Mouse (Mus musculus): ENCODE results near the gene Itpr2. TPM values are rescaled to one million over a fixed set of nuclear protein-coding genes. Genes with fewer than 3 reads are reported as not detected.

Itpr2 gene
- total and polyA plus RNA-seq, 3 experiments = 2.3 to 46.0 (median 37.6) TPM

- no peak for DNase-seq (ENCODE audit: low spot score)
- H3K27me3 ChIP-seq (ENCODE audit: insufficient read depth, low read length) = no peaks in the 10 kb centered on the region
- no peaks in the 10 kb centered on the region for H3K4me1 ChIP-seq (ENCODE audit: insufficient read depth, low read depth, low read length)
- no peak overlapping the region for H3K4me3 ChIP-seq (ENCODE audit: low read depth, low read length)
- no peak for TF ChIP-seq POLR2AphosphoS5 (IDR thresholded peaks at IDR 0.05; ENCODE audit: insufficient replicate concordance, low read depth, low read length)
- TF ChIP-seq CTCF (IDR thresholded peaks at IDR 0.05; ENCODE audit: low read depth, low read length) = no peak
- no peak for TF ChIP-seq GATA2 (IDR thresholded peaks at IDR 0.05; ENCODE audit: borderline replicate concordance, low read depth, low read length)
- no peak for TF ChIP-seq TAL1 (conservative IDR thresholded peaks at IDR 0.05; ENCODE audit: low read depth, low read length)
- no peak for TF ChIP-seq GATA1 (IDR thresholded peaks at IDR 0.05; ENCODE audit: borderline replicate concordance, low read length)
- H3K9me3 ChIP-seq (replicated peaks) = no peaks in the 10 kb centered on the region
- ATAC-seq (ENCODE audit: extremely low read depth, insufficient number of reproducible peaks, low FRiP score, poor library complexity, severe bottlenecking) = no peak
- peaks cover 18% of the 10 kb centered on the region for H3K36me3 ChIP-seq (replicated peaks)
These were observed 198.7 kb downstream of the Itpr2 start for GRCm38 (mm10) chr6:146303336-146303735.

GRCm38 (mm10) chr6:146302574-146303130 lies 199.4 kb downstream of the Itpr2 start:
- no peaks in the 10 kb centered on the region for H3K4me1 ChIP-seq (ENCODE audit: insufficient read depth, low read depth, low read length)
- no peaks in the 10 kb centered on the region for H3K27me3 ChIP-seq (ENCODE audit: insufficient read depth, low read length)
- no peak for DNase-seq (ENCODE audit: low spot score)
- no peak for ATAC-seq (ENCODE audit: extremely low read depth, insufficient number of reproducible peaks, low FRiP score, poor library complexity, severe bottlenecking)
- no peak overlapping the region for H3K4me3 ChIP-seq (ENCODE audit: low read depth, low read length)
- TF ChIP-seq CTCF (IDR thresholded peaks at IDR 0.05; ENCODE audit: low read depth, low read length) (no peak), GATA1 (IDR thresholded peaks at IDR 0.05; ENCODE audit: borderline replicate concordance, low read length) (no peak), GATA2 (IDR thresholded peaks at IDR 0.05; ENCODE audit: borderline replicate concordance, low read depth, low read length) (no peak), POLR2AphosphoS5 (IDR thresholded peaks at IDR 0.05; ENCODE audit: insufficient replicate concordance, low read depth, low read length) (no peak), TAL1 (conservative IDR thresholded peaks at IDR 0.05; ENCODE audit: low read depth, low read length) (no peak)
- H3K36me3 ChIP-seq (replicated peaks) = peaks cover 16% of the 10 kb centered on the region
- H3K9me3 ChIP-seq (replicated peaks) = no peaks in the 10 kb centered on the region

GRCm38 (mm10) chr6:146302101-146302500 lies 199.9 kb downstream of the Itpr2 start:
- no peaks in the 10 kb centered on the region for H3K4me1 ChIP-seq (ENCODE audit: insufficient read depth, low read depth, low read length)
- H3K36me3 ChIP-seq (replicated peaks) = peaks cover 14% of the 10 kb centered on the region
- no peaks in the 10 kb centered on the region for H3K9me3 ChIP-seq (replicated peaks)
- DNase-seq (ENCODE audit: low spot score) = no peak
- TF ChIP-seq GATA2 (IDR thresholded peaks at IDR 0.05; ENCODE audit: borderline replicate concordance, low read depth, low read length) (no peak), GATA1 (IDR thresholded peaks at IDR 0.05; ENCODE audit: borderline replicate concordance, low read length) (no peak), CTCF (IDR thresholded peaks at IDR 0.05; ENCODE audit: low read depth, low read length) (no peak), TAL1 (conservative IDR thresholded peaks at IDR 0.05; ENCODE audit: low read depth, low read length) (no peak), POLR2AphosphoS5 (IDR thresholded peaks at IDR 0.05; ENCODE audit: insufficient replicate concordance, low read depth, low read length) (no peak)
- no peaks in the 10 kb centered on the region for H3K27me3 ChIP-seq (ENCODE audit: insufficient read depth, low read length)
- no peak overlapping the region for H3K4me3 ChIP-seq (ENCODE audit: low read depth, low read length)
- ATAC-seq (ENCODE audit: extremely low read depth, insufficient number of reproducible peaks, low FRiP score, poor library complexity, severe bottlenecking) = no peak

GRCm38 (mm10) chr6:146300961-146301360 lies 201.1 kb downstream of the Itpr2 start:
- Histone ChIP-seq H3K27me3 (ENCODE audit: insufficient read depth, low read length) (no peaks in the 10 kb centered on the region), H3K9me3 (replicated peaks) (no peaks in the 10 kb centered on the region), H3K4me1 (ENCODE audit: insufficient read depth, low read depth, low read length) (no peaks in the 10 kb centered on the region), H3K36me3 (replicated peaks) (peaks cover 15% of the 10 kb centered on the region), H3K4me3 (ENCODE audit: low read depth, low read length) (no peak overlapping the region)
- ATAC-seq (ENCODE audit: extremely low read depth, insufficient number of reproducible peaks, low FRiP score, poor library complexity, severe bottlenecking) (no peak), DNase-seq (ENCODE audit: low spot score) (no peak)
- TF ChIP-seq TAL1 (conservative IDR thresholded peaks at IDR 0.05; ENCODE audit: low read depth, low read length) (no peak), GATA1 (IDR thresholded peaks at IDR 0.05; ENCODE audit: borderline replicate concordance, low read length) (no peak), GATA2 (IDR thresholded peaks at IDR 0.05; ENCODE audit: borderline replicate concordance, low read depth, low read length) (no peak), POLR2AphosphoS5 (IDR thresholded peaks at IDR 0.05; ENCODE audit: insufficient replicate concordance, low read depth, low read length) (no peak), CTCF (IDR thresholded peaks at IDR 0.05; ENCODE audit: low read depth, low read length) (no peak)

GRCm38 (mm10) chr6:146298712-146299111 lies 203.3 kb downstream of the Itpr2 start:
- TF ChIP-seq CTCF (IDR thresholded peaks at IDR 0.05; ENCODE audit: low read depth, low read length) (peak; percentile 53), GATA1 (IDR thresholded peaks at IDR 0.05; ENCODE audit: borderline replicate concordance, low read length) (no peak)
- no peak for DNase-seq (ENCODE audit: low spot score)
- ATAC-seq (ENCODE audit: extremely low read depth, insufficient number of reproducible peaks, low FRiP score, poor library complexity, severe bottlenecking) = no peak
- no peaks in the 10 kb centered on the region for H3K27me3 ChIP-seq (ENCODE audit: insufficient read depth, low read length)
- no peaks in the 10 kb centered on the region for H3K9me3 ChIP-seq (replicated peaks)
- no peak overlapping the region for H3K4me3 ChIP-seq (ENCODE audit: low read depth, low read length)
- peaks cover 29% of the 10 kb centered on the region for H3K36me3 ChIP-seq (replicated peaks)
- H3K4me1 ChIP-seq (ENCODE audit: insufficient read depth, low read depth, low read length) = no peaks in the 10 kb centered on the region

- Histone ChIP-seq H3K36me3 (replicated peaks) (peaks cover 50% of the 10 kb centered on the region), H3K4me3 (ENCODE audit: low read depth, low read length) (no peak overlapping the region), H3K4me1 (ENCODE audit: insufficient read depth, low read depth, low read length) (no peaks in the 10 kb centered on the region), H3K27me3 (ENCODE audit: insufficient read depth, low read length) (no peaks in the 10 kb centered on the region), H3K9me3 (replicated peaks) (no peaks in the 10 kb centered on the region)
- DNase-seq (ENCODE audit: low spot score) = no peak
- no peak for ATAC-seq (ENCODE audit: extremely low read depth, insufficient number of reproducible peaks, low FRiP score, poor library complexity, severe bottlenecking)
- TF ChIP-seq GATA2 (IDR thresholded peaks at IDR 0.05; ENCODE audit: borderline replicate concordance, low read depth, low read length) = no peak
- TF ChIP-seq TAL1 (conservative IDR thresholded peaks at IDR 0.05; ENCODE audit: low read depth, low read length) = no peak
- TF ChIP-seq GATA1 (IDR thresholded peaks at IDR 0.05; ENCODE audit: borderline replicate concordance, low read length) = no peak
- no peak for TF ChIP-seq CTCF (IDR thresholded peaks at IDR 0.05; ENCODE audit: low read depth, low read length)
- TF ChIP-seq POLR2AphosphoS5 (IDR thresholded peaks at IDR 0.05; ENCODE audit: insufficient replicate concordance, low read depth, low read length) = no peak
These were observed 211.0 kb downstream of the Itpr2 start for GRCm38 (mm10) chr6:146291036-146291435.

All from G1E (cell line).